Mouse (Mus musculus): ENCODE data around the gene Trpc1. TPM values are rescaled to one million over a fixed set of nuclear protein-coding genes. Genes with fewer than 3 reads are reported as not detected.

The Trpc1 gene
- total RNA-seq, 2 experiments from 2014 or later: 0.43 TPM; not detected in 1

Other genes starting within 250 kb of the Trpc1 start
- gene U2surp, start 238.4 kb downstream of the Trpc1 start, total RNA-seq (2015; ENCODE audit: low replicate concordance): 46.0 and 63.0 TPM in 2 replicates
- 50.9 and 52.0 TPM in 2 replicates for gene U2surp, start 238.4 kb downstream of the Trpc1 start, total RNA-seq (2017; ENCODE audit: low replicate concordance)
- gene Paqr9, start 190.7 kb downstream of the Trpc1 start, total RNA-seq (2015; ENCODE audit: low replicate concordance): 89.2 and 103 TPM in 2 replicates
- gene Paqr9, start 190.7 kb downstream of the Trpc1 start, total RNA-seq (2017; ENCODE audit: low replicate concordance): 114 and 145 TPM in 2 replicates
- gene Pcolce2, start 112.8 kb downstream of the Trpc1 start, total RNA-seq (2015; ENCODE audit: low replicate concordance): not detected in 2 replicates
- gene Pcolce2, start 112.8 kb downstream of the Trpc1 start, total RNA-seq (2017; ENCODE audit: low replicate concordance): 0.14 TPM in 1 of 2 replicates, not detected in the other
- 0.42 and 1.9 TPM in 2 replicates for gene Pls1, start 94.9 kb upstream of the Trpc1 start, total RNA-seq (2015; ENCODE audit: low replicate concordance)
- gene Pls1, start 94.9 kb upstream of the Trpc1 start, total RNA-seq (2017; ENCODE audit: low replicate concordance): not detected in 2 replicates
- gene Atr, start 107.2 kb upstream of the Trpc1 start, total RNA-seq (2015; ENCODE audit: low replicate concordance): 5.6 and 11.0 TPM in 2 replicates
- gene Atr, start 107.2 kb upstream of the Trpc1 start, total RNA-seq (2017; ENCODE audit: low replicate concordance): 5.7 and 9.9 TPM in 2 replicates
- 32.2 and 54.2 TPM in 2 replicates for gene Xrn1, start 204.4 kb upstream of the Trpc1 start, total RNA-seq (2015; ENCODE audit: low replicate concordance)
- 42.4 and 46.8 TPM in 2 replicates for gene Xrn1, start 204.4 kb upstream of the Trpc1 start, total RNA-seq (2017; ENCODE audit: low replicate concordance)

Measured in erythroblast, adult 5-6 weeks (primary cell).